Mouse (Mus musculus): ENCODE data around the gene Slamf9.

DNA sequence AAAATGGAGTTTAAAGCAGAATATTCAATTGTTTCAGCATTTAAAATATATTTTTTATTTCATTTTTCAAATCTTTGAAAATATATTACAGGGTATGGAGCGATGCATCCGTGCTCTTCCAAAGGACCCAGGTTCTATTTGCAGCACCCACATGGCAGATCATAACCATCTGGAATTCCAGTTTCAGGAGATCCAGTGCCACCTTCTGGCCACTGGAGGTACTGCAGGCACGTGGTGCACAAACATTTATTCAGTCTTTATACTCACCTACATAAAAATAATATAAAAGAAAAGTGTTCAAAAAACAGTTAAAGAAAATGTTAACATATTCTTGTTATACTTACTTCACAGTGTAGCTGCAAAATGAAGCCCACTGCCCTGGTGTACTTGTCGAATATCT, 42.9 kb downstream of the Slamf9 start:
- no peak for TF ChIP-seq GATA2 (IDR thresholded peaks at IDR 0.05; ENCODE audit: borderline replicate concordance, low read depth, low read length)
- no peak for TF ChIP-seq POLR2AphosphoS5 (IDR thresholded peaks at IDR 0.05; ENCODE audit: insufficient replicate concordance, low read depth, low read length)

Measured in G1E (cell line).